Mouse (Mus musculus): ENCODE data around the gene Rimkla.

The Rimkla gene

DNA sequence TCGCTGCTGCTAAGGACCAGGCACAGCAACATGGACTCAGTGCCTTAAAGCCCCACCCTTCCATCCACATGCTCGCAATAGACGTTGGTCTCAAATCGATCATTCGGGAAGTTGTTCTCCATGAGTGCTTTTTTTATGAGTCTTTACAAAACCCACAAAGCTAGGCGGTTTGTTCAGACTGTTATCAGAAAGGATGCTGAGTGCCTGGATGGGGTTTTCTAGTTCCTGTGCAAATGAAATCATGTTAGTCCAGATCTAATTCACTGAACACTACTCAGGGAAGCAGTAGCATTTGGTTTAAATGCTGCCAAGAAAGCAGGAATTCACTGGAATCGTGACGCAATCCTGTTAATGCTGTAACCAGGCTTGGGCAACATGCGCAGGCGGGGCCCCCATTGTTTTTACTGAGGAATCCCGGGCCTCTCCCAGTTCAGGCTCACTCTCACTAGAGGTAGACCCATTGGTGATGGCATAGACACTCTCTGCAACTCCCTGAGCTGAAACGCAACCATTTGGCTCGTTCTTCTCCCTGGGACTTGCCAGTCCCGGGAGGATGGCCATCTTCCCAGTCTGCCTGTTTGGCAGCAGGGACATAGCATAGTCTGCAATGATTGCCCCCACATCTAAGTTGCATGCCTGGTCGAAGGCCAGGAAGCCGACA, 24.6 kb downstream of the Rimkla start:
- DNase-seq = peak; percentile 51

DNA sequence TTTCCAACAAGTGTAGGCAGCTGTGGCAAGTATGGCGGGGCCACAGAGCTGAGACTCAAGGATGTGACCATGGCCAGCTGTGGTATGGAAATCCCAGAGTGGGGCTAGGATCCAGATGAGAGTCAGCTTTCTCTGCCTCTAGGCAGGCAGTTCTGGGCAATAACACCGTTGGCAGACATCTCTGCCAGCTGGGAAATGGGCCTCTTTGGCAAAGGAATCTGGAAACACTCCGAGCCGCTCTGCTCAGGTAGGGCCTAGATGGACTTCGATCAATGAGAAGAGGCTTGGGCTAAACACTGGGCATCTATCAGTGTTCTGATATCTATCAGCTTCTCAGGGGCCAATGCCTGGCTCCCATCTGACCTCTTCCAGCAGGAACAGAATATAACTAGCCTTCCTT, 26.6 kb downstream of the Rimkla start:
- DNase-seq = no peak

DNA sequence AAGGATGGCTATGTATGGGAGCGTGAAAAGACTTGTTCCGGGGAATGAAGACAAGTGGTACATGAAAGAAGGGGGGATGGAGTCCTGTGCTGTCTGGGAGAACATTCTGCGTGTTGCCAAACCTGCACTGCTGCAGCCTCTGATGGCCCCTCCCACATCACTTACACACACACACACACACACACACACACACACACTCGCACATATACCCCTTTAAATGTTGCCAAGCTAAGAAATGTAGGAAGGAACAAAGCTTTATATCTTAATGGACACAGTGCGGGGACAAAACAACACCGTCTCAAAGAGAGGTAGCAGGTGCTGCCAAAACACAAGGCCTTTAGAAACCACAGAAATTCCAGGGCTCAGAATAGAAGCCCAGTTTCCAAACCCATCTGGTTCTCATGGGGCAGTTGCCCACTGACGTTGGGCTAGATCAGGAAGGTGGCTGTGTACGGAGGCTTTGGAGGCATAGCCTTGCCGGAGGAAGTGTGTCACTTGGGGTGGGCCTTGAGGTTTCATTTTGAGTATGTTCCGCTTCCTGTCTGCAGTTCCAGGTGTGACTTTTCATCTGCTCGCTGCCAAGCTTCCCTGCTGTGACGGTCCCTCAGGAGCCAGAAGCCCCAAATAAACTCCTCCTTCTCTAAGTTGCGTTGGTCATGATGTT, 28.5 kb downstream of the Rimkla start:
- no peak for DNase-seq

DNA sequence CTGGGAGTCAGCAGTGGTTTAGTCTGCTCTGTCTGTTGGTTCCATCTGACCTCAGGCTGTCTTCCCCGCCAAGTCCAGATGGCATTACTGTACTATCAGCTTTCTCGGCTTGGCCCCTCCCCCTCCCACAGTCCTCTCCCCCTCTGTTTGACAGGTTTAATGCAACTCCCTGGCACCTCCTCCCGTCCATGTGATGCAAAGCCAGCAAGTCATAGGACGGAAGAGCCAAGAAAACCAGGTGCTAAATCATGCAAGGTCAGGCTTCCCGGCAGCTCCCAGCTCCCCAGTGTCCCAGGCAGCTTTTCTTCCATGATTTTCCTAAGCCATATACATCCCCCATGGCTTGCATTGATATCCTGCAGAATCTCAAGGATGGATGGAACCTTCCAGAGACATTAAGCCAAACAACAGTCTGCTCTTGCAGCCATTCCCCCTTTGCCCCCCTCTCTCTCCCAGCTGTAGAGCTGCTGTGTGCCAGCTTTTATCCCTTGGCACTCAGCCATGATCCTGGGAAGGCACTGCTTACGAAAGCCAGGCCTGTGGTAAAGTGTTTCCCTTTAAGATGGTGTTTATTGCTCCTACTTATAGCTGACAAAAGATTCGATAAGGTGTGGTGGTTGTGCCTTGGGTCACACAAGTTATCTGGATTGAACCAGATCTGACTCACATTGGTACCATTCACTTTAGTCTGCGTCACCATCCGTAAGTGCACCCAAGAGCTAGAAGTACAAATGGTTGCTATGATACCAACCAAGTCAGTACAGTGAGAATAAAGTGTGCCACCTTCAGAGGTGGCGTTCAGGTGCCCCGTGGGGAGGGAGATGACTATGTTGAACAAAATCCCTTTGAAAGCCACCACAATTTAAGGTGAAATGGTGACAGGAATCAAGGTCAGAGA, 29.3 kb downstream of the Rimkla start:
- DNase-seq = peak; percentile 71

DNA sequence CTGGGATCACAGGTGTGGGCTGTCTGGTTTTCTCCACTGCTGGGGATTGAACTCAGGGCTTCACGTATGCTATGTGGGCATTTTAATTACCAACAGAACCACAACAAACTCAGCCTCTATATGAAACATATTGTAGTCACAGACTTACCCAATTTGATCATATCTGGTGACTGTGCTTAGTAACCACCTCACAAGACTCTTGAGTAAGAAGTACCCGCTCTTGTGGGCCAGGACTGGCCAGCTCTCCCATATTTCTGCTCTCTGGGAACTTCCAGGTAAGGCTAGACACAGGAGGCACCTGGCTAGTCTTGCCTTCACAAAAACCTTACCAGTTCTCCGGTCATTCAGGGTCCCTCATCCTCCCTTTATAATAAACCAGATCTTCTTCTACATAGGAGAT, 30.0 kb downstream of the Rimkla start:
- no peak for DNase-seq

DNA sequence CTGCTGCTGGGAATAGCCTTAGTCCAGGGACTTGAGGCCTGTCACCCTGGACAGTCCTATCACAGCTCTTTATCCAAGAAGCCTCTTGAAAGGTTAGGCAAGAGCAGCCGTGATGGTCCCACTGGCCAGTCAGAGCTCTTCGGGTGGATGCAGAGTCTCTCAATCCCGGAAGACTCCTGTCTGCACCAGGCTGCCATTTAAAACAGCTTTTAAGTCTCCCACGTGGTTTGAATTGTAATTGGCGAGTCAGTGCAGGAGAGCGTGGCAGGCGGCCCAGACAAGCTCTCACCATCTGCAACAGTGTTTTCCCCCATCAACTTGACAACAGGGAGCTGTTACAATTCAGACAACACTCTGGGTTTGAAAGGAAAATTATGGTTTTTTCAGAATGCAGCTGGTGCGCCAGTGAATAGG, 31.7 kb downstream of the Rimkla start:
- DNase-seq = peak; percentile 80

DNA sequence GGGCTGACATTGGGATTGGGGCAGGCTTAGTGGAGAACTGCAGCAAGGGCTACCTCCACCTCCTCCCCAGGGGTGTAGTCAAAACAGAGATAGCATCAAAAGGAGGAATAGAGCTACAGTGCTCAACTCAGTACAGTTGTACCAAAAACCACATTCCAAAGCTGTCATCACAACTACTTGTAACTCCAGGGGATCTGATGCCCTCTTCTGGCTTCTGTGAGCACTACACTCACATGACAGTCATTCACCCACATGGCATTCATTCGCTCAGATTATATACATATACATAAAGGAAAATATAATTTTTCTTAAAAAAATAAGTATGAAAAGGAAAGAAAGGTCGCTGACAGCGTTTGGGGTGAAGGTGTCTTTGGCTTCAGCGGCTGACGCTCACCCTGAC, 32.1 kb downstream of the Rimkla start:
- peak; percentile 43 for DNase-seq

DNA sequence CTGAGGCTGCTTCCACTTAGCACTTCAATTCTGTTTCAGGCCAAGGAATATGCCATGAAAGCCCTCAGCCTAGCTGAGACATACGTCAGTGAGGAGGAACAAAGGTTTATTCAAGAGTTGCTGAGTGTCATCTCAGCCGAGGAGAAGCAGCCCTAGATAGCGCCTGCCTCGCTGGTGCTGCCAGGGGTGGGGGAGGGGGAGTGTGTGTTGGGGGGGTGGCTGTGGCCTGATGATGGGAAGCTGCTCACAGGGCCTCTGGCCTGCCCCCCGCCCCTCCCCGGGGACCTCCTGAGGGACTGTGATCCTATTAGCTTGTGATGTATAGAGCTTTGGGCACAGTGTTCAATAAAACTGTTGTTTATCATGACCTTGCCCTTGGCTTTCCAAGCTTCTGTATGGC, 38.9 kb downstream of the Rimkla start:
- DNase-seq = no peak

DNA sequence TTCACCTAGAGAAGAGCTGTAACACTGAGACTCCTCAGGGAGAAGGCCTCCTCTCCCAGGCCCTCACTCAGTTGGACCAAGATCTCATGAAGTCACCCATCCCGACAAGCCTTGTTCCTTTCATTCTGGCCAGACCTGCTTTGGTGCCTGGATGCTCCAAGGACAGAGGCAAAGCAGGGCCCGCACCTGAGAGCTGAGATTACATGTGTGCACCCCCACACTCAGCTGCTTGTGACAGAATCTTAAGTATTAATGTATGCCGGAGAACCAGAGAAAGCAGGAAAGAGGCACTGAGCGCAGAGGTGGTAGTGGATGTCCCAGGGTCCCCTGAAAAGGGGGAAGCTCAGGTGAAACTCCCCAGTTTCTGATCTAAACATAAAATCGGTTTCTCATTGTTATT, 39.3 kb downstream of the Rimkla start:
- DNase-seq = no peak

DNA sequence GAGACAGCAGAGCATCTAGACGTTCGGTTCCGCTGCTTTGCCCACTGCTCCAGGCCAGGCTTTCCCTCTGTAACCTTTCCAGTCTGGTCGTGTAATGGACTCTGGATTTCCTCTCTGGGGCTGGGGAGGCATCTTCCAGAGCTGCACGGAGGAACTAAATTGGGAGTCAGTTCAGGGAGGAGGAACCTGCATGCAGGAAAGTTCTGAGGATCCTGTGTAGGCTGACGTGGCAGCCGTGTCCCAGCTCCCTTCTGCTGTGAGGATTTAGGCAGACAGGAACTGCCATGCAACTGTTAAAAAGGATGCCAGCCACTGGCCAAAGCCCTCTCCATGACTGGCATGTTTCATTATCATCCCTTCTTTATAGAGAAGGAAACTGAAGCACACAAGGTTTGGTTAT, 42.0 kb downstream of the Rimkla start:
- no peak for DNase-seq

DNA sequence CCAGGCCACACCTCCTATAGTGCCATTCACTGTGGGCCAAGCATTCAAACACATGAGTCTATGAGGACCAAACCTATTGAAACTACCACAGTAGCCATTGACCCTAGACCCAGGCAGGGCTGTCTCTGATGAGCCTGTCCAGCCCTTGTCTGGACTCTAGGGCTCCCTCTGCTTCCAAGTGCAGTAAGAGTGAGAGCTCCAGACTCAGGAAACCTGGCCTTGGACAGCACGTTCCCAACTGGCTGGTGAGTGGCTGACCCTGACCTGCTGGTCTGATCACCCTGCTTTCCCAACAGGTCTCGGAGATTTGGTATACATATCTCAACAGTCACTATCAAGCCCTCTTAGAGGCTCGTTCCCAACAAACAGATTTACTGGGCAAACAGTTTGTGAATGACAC, 44.6 kb downstream of the Rimkla start:
- DNase-seq = no peak

DNA sequence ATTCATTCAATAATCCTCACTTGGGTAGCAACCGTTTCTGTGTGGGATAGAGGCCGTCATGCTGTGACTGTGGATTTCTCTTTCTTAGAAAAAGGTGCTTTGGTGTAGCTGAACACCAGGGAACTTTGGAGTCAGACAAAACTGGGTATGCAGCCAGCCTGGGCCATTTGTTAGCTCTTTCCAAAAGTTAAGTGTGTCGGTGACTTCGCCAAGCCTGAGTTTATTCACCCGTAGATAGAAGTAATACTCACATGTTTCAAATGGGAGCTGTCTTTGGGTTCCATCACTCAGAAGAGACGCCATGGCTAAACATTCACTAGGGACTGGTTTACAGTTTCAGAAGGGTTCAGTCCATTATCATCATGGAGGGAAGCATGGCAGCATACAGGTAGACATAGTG, 45.2 kb downstream of the Rimkla start:
- no peak for DNase-seq

DNA sequence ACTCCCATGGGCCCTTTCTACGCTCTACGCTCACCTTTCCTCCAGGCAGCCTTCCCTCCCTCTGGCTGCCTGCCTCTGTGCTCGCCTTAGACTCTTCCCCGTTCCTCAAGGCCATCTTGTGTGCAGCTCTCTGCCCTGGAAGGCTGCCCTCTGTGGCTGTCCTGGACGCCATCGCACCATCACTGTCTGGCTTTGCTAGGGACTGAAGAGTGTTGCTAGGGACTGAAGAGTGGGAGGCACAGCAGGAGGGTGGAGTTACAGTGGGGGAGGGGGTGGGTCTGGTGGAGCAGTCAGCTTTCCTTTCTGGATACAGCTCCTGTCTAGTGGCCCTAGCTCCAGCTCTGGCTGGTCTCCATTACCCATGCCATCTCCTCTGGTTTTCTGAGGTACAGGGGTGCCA, 49.9 kb downstream of the Rimkla start:
- no peak for DNase-seq

DNA sequence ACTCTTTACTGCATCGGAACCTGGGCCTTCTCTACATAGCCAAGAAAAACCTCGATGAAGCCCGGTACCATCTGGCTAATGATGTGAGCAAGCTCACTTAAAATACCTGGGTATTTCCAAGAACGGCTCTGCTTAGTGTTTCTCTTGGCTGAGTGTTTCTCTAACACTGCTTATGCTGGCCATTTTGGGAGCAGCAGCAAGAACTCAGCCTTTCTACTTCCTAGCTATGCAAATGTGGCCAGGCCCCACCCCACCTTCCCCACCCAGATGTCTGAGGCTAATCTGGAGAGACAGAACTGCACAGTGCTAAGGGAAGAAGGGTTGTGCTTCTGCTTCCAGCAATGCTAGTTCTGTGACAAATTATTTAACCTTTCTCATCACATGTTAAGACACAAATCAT, 50.6 kb downstream of the Rimkla start:
- DNase-seq = no peak

DNA sequence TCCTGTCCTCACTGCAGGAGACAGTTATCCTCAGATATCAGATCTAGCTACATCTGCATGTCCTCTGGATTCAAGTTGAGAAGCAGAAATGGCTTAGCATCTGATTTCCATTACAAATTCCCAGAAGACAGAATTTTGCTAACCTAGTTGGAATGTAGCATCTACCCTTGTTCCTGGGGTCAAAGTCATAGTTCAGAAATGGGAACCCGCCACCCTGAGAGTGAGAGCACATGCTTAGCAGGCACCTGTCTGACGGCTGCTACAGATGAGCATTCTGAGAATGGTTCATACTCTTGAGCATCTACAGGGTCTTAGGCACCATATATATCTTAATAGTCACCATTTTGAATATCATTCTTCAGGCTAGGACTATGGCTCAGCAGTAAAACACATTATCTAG, 54.5 kb downstream of the Rimkla start:
- no peak for DNase-seq

DNA sequence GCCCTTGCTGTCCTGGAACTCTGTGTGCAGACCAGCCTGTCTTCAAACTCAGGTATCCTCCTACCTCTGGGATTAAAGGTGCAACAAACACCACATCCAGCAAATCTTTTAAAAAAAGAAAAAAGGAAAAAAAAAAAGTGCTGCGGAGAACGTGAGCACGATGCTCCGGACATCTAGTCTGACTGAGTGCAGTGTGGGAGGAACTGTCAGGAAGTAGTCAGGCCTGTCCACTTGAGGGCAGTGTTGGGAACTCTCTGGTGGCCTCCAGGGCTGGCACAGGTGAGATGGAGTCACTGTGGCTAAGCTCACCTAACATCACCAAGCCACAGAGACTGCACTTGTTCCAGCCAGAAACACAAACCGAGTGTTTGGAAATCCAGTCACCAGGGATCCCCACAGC, 61.8 kb downstream of the Rimkla start:
- DNase-seq = peak; percentile 73

DNA sequence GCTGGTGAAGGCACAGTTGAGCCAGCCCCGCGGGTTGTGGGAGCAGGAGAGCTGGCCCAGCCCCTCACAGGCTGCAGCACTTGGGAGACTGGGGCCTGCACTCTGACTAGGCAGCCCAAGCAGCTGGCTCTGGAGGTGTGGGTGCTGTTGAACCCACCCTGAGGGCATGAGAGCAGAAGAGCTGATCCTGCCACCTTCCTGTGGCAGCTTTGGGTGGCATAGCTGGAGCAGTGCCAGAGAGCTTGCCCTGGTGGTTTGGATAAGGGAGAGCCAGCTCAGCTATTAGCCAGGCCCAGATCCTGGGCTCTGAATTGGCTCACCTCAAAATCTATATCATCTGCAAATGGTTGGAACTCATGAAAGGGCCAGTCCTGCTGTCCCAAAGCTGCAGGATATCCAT, 64.7 kb downstream of the Rimkla start:
- DNase-seq = no peak

DNA sequence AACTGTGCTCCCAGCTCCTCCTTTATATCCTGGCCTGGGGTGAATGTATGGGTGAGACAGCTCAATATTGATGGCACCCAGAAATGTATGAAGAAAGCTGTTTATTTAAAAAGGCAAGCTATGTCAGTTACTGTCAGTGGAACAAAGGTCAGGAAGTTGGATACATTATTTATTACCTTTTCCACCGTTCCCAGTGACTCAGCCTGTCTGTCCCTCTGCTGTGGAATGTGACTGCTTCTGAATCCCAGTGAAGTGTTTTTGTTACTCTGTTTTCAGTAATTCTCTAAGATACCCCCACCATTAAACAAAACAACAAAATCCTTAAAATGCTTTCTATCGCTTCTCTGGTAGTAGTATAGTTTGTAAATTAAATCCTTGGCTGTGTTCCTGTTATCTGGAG, 66.8 kb downstream of the Rimkla start:
- DNase-seq = no peak

DNA sequence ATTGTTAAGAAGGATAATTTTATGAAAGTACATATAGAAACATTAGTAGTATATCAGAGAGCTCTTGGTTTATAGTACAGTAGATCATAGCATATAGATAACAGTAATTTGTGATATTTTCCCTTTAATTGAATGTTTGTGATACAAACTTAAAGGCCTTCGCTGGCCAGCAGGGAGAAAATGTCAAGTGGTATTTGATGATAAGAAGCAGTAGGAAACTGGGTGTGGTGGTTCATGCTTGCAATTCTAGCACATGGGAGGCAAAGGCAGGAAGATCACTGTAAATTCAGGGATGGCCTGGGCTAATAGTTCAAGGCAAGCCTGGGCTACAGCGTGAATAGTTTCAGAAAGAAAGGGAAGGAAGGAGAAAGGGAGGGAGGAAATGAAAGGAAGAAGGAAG, 67.4 kb downstream of the Rimkla start:
- no peak for DNase-seq

DNA sequence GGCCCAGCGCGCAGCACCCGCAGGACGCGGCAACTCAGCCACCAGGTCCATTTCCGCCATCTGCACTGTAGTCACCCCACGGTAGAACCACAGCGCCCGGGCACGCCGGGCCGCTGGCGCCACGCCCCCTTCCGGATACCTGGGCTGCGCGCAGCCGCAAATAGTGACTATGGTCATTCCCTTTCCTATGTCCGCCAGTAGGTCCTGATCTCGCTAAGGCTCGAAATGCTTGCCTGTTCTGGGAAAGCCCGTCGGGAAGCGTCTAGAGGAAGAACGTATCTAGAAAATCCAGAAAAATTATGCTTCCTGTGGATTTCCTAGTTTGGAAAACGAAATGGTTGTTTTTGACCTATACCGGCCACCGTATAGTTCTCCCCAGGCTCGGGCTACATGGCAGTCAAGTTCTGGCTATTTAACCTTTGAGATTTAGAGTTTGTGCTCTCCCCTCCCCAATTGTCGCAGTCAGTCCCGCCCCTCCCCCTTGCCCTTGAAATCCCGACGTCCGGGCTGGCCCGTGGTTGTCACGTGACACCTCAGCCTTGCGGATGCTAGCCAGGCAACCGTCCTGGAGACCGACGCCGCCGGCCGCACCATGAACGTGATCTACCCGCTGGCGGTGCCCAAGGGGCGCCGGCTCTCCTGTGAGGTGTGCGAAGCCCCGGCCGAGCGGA, 70.0 kb downstream of the Rimkla start, which contains the start of the genes Ppcs and Zmynd12:
Gene Ppcs, minus strand, starts transcription at position 127 of the 671 bp plus-strand sequence.
Gene Zmynd12, plus strand, starts transcription at position 521 of the 671 bp plus-strand sequence.
- peak; percentile 93 for DNase-seq

DNA sequence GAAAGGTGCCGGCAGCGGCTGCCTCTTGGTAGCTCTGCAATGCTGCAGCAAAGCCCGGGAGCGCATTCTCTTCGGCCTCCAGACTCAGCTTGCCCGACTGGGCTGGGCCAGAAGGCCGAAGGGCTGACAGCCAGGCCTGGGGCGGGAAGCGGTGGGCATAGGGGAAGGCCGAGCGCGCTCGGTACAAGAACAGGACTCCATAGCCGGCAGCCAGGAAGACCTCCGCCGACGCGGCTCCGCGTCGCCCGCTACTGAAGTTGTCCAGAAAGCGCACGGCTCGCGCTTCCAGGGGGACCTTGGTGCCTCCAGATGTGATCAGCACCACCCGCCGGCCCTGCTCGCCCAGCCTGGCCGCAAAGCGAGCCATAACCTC, 70.5 kb downstream of the Rimkla start:
- DNase-seq = no peak

DNA sequence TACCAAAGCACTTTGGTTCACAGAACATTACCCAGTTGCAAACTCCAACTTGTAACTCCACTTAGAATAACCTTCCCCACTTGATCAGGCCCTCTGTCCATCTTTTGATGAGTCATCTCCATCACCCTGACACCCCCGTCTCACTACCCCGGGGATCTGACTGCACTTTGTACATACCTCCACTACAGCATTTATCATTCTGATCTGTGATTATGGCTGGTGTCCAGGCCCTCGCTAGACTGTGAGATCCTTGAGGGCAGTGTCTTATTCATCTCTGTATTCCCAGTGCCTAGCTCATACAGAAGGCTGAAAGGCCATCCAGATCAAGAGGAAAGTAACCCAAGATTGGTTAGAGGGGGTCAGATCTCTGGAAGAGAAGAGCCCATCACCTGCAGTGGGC, 71.2 kb downstream of the Rimkla start:
- DNase-seq = no peak

DNA sequence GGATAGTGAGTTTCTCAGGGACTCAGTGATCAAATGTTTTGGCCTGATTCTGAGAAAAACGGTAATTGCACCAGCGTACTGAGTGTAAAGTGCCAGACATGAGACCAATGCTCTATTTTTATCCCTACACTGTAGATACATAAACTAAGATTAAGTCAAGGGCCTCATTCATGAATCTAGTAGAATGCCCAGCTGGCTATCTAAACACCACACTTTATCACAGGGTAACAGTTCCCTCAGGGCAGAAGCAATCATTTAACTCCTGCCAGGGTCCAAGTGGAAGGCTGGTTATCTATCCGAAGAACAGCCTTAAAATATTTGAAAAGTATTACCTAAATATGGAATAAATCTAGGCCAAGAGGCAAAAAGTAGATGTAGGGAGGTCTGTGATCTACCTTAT, 74.5 kb downstream of the Rimkla start:
- no peak for DNase-seq
